Mouse (Mus musculus) right cerebral cortex, adult 2 months (tissue): Measurements from ENCODE around the gene Zfp979.
"Not testable (repeated sequence)": the region's sequence is repeated elsewhere in the genome, so short reads cannot be mapped to it uniquely, and the experiment has no call there.

Experiments
- DNase-seq, 2 experiments: peaks; one replicate each; pipeline ENCODE4 v3.0.0; 2021 to 2022; ENCODE audit warnings: low spot score in 2 of 2

The Zfp979 gene

GRCm38 (mm10) chr4:147642413-147642812, at the start of gene Zfp979:
Gene Zfp979, minus strand, starts transcription at chr4:147642513.
- DNase-seq, result not testable (repeated sequence)

- not testable (repeated sequence) for DNase-seq
These were observed 12.9 kb upstream of the Zfp979 start for GRCm38 (mm10) chr4:147655245-147655644.

- DNase-seq, result not testable (repeated sequence)
These were observed 5.1 kb upstream of the Zfp979 start for GRCm38 (mm10) chr4:147647407-147647806.

GRCm38 (mm10) chr4:147641932-147642331, 381 bp downstream of the Zfp979 start:
- DNase-seq, result not testable (repeated sequence)

GRCm38 (mm10) chr4:147633818-147634262, 8.5 kb downstream of the Zfp979 start:
- DNase-seq, result not testable (repeated sequence)

GRCm38 (mm10) chr4:147606511-147606910, 35.8 kb downstream of the Zfp979 start:
- not testable (repeated sequence) for DNase-seq

- no peak for DNase-seq
These were observed 36.8 kb downstream of the Zfp979 start for GRCm38 (mm10) chr4:147605521-147605920.

GRCm38 (mm10) chr4:147603806-147604205, 38.5 kb downstream of the Zfp979 start:
- no peak for DNase-seq

- DNase-seq, result no peak
These were observed 40.4 kb downstream of the Zfp979 start for GRCm38 (mm10) chr4:147601881-147602280.

GRCm38 (mm10) chr4:147598831-147599230, 43.5 kb downstream of the Zfp979 start:
- no peak for DNase-seq

GRCm38 (mm10) chr4:147597685-147598084, 44.6 kb downstream of the Zfp979 start:
- DNase-seq, result no peak

GRCm38 (mm10) chr4:147594630-147595029, 47.7 kb downstream of the Zfp979 start:
- DNase-seq, result not testable (repeated sequence)

GRCm38 (mm10) chr4:147586511-147587473, 55.5 kb downstream of the Zfp979 start:
- no peak for DNase-seq

GRCm38 (mm10) chr4:147579371-147579770, 62.9 kb downstream of the Zfp979 start:
- not testable (repeated sequence) for DNase-seq

- DNase-seq, result not testable (repeated sequence)
These were observed 71.2 kb downstream of the Zfp979 start for GRCm38 (mm10) chr4:147571156-147571555.

GRCm38 (mm10) chr4:147565426-147566220, 76.7 kb downstream of the Zfp979 start:
- DNase-seq, result no peak
